Mouse (Mus musculus): ENCODE data around the gene Ankrd44.

DNA sequence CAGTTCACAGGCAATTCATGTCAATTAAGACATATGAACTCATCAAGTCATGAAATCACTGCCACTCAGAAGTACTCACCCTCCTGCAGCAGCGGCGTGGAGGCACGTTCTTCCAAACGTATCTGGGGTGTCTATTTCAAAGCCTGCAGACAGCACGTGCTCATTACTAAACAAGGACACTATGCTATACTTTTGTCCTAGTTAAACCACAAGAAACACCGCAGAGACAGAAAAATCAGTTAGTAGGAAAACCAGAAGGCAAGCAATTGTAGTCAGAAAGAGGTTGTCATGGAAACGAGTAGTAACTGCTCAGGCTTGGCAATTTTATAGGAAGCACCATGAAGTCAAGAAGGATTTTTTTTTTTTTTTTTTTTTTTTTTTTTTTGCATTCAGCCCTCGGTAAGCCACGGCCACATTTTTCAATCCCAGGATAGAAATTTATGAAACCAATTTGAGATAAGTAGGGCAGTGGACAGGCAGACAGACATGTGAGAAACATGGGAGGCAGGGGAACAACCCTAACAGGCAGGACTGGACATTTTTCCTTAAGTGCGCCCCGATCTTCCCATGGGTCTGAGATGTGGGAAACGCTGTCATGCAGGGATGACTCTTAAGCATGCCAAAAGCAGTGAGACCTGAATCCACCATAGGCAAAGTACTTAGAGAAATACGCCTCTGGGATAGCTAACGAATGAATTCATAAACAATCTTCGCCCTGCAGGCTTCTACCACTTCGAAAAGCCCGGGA, 191.1 kb downstream of the Ankrd44 start:
- TF ChIP-seq CTCF (IDR thresholded peaks at IDR 0.05; ENCODE audit: control insufficient read depth, insufficient read depth, insufficient replicate concordance, low read depth, low read length) (no peak), POLR2A (IDR thresholded peaks at IDR 0.05; ENCODE audit: control insufficient read depth, low read depth, low read length) (no peak)

Measured in testis, adult 2 months (tissue).